Mouse (Mus musculus) spleen, postnatal 14 days (tissue): ENCODE results near the gene Gm5294.
A peak's percentile ranks its signal among the peaks of the same experiment; 100 is the strongest.

Experiments used
- DNase-seq, 2 experiments: peaks; one replicate each; pipeline ENCODE4 v3.0.0; 2021 to 2022; ENCODE audit warnings: low spot score in 2 of 2

Gene Gm5294

GRCm38 (mm10) chr5:138849682-138850461 is 30.0 kb downstream of the Gm5294 start:
- no peak for DNase-seq

DNA sequence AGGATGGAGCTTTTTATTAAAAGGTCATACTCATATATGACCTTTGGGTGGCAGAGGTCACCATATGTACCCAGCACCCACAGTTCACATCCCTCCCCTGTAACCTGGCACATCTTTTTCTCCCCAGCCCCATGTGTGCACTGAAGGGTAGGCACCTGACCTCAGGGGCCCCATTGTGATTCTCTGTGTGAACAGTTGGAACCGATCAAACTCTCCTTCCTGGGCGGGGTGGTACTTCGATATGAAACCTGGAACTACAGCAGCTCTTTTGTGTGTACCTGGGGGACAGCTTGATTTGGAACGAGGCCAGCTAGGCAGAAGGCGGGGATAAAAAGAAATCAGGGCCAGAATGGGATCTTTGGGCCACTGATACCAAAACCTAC is 30.6 kb downstream of the Gm5294 start:
- DNase-seq, result no peak

DNA sequence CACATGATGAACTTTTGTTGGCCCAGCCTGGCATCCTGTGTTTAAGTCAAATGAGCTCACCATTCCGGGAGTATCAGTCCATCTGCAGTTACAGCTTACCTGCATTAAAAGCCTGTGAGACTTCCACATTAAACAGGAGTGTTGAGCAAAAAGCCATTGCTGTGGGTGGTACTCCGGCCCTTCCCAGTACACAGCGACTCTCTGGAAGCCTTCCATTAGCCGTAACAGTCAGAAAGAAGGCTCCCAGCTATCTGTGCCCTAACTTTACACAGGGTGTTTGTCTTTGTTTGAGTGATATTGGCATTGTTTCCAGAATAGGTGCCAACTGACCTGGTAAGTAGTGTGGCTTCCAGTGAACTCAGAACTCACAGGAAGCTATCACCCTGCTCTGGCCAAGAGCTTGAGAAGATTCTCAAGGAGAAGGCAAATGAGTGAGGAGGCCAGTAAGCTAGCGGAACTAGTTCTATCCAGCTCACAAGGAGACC is 31.5 kb downstream of the Gm5294 start:
- DNase-seq, result no peak

DNA sequence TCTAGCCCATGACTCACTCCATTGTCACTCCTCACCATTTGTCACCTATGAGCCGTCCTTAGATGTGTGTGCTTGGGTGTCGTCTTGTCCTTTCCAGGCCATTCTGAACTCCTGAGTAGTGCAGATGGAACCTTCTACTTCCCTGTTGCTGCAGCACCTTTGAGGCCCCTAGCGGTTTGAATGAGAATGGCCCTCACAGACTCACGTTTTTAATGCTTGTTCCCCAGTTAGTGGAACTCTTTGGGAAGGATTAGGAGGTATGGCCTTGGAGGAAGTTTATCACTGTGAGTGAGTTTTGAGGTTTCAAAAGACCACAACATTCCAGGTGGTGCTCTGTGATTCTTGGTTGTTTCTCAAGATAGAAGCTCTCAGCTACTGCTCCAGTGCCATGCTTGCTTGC is 32.3 kb downstream of the Gm5294 start:
- DNase-seq, result no peak

GRCm38 (mm10) chr5:138853349-138853748 is 33.5 kb downstream of the Gm5294 start:
- DNase-seq, result no peak

DNA sequence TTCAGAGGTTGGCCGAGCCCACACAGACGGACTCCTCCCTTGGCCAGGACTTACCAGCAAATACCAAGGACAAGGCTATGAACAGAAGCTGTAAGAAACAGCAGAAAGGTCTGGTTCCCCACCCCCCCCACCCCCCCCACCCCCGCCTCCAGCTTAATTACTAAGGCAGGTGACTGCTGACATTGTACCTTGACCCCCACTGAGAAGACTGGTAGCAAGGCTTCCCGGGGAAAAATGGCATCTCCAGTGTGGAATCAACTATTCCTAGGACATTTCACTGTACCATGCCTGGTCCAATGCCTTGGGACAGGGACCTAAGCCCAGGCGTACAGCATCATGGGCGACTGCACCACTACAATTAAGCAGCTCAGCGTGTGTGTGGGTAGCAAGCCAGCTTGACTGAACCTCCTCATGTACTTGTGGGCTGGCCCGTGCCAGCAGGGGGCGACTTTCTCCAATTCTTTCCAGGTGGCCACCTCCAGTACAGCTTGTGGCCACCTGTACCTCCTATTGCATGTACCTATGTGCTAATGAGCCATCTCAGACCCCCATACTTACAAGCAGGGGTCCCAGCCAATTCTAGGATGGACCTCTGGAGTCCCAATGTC is 37.2 kb downstream of the Gm5294 start:
- DNase-seq, result peak in 1 of 2 experiments; percentile 48

DNA sequence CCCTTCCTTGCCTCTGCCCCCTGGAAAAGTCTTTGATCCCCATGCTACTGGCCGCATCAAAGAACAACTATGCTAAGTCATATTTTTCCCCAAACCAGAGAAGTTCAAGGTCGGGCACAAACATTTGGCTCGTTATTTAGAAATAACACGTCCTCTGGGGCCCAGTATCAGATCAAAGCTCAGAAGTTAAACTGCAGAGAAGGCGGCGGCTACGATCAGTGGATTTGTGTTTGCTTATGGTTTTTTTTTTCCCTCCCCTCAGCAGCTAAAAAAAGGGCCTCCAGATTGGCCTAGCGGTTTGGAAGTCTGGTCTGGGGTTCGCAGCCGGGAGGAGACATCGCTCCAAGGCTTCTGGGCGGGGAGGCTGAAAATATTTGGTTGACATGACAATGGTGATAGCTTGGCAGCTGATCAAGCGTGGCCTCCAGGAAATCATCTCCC is 38.0 kb downstream of the Gm5294 start:
- no peak for DNase-seq

- no peak for DNase-seq
These were observed 43.8 kb downstream of the Gm5294 start for GRCm38 (mm10) chr5:138863681-138864146.

GRCm38 (mm10) chr5:138864166-138864565 is 44.3 kb downstream of the Gm5294 start:
- no peak for DNase-seq

DNA sequence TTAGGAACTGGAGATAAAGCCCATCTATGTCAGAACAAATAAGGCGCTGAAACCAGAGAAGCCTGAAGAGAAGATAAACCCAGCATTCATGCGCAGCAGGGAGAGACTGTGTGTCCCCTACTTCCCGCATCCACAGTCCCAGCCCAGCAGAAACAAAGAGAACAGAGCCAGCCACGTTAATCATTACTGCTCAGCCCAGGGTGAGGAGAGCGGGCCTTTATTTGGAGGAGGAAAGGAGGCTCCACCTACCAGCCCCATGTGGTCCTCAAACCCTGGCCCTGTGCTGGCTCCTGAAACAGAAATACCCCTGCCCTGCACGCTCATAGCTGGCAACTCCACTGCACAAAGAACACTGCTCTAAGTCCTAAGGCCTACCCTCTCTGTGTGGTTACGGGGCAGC is 45.0 kb downstream of the Gm5294 start:
- no peak for DNase-seq

DNA sequence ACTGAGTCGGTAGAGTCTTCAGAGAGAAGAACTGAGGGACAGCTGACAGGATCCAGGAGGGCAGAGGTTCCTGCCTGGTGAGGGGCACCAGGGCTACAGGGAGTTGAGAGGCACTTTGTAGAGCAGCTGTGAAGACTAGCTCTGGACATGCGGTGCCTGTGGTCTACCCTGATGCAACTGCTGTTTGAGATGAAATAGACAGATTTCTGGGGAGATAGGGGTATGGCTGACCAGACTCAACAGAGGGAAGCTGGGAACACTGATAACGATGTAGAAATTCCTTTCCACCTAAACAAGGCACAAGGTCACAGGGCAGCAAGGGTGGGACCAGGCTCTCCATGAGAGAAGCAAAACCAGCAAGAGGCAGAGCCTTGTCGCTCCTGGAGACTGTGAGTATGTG is 45.8 kb downstream of the Gm5294 start:
- no peak for DNase-seq
